Mouse (Mus musculus): ENCODE data around the gene Syn3.
"Not testable (repeated sequence)": the region's sequence is repeated elsewhere in the genome, so short reads cannot be mapped to it uniquely, and the experiment has no call there.

Gene Syn3

DNA sequence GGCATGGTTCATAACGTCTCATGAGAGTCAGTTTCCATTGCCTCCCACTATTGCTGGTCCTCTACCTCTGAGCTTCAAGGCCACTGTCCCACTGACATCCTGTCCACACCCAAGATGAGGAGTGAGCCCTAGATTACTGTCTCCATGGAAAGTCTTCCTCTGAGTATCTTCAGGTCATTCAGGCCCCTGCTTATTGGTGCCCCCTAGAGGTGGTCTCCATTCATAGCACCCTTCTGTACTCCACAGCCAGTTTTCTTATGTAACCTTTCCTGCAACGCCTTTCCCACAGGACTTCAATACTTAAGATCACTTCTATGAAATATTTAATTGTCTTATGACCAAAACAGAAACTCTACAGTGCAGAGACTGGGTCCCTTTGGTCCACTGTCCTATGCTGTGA lies 80.4 kb downstream of the Syn3 start:
- peak; percentile 22 for DNase-seq (ENCODE audit: low spot score)

DNA sequence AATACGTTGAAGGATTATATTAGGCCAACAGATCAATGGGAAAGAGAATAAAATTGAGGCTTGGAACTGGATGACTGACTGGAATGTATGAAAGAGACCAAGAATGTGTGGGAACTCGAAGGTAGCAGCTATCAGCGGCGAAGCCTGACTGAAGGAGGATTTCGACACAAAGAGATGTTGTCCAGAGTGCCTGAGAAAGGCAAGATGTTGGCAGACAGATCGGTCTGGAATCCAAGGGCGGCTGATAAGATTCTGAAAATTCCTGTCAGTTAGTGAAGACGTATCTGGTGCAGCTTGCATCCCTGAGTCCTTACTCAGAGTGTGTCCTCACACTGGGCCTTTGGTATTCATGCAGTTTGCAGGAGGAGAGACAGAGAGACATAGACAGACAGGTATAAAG lies 81.9 kb downstream of the Syn3 start:
- no peak for DNase-seq (ENCODE audit: low spot score)

DNA sequence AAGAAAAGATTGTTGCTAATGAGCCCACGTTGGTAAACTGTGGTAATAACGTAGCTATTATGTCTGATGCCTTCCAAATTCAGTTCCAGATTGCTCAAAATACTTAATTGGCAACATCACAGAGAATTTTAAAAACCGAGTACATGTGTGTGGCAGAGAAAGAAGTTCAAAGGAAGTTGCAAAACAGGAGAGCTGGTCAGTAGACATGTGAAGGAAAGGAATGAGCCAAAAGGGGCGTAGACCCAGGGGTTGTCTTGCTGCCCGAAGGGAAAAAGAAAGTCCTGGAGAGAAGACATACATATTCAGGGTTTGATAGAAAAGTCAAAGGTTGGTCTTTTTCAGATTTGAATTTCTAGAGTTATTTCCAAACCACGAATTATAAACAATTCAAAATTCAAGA lies 87.8 kb downstream of the Syn3 start:
- no peak for DNase-seq (ENCODE audit: low spot score)

DNA sequence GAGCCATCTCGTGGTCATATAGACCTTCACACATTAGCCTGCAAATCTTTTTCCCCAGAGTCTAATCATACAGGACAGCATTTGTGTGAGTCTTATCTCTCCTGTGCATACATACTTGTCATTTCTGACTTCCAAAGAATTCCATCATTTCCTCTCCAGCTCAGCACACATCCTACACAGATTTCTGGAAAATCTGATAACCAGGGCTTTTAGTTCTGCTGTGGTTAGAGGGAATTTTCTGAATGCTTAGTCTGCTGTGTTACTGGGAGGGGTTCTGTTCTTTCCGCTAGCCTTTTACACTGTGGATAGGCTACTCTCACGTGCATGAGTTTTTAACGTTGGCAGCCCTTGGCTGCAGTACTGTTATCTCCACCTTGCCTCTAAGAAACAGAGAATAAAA lies 91.7 kb downstream of the Syn3 start:
- no peak for DNase-seq (ENCODE audit: low spot score)

DNA sequence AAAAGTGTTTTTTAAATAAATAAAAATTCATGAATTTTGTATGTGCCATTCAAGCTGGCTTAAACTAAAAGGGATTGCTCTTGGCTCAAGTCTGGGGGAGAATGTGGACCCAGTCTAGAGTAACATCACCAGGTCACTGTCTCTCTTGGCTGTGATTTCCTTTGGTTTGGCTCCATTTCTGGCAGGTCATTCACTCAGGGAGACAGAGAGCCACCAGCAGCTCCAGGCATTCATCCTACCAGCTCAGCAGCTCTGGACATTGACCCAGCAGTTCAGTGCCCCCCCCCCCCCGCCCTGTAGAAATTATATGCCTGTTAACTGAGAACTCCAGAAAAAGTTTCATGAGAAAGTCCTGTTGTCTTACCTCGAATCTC lies 100.4 kb downstream of the Syn3 start:
- no peak for DNase-seq (ENCODE audit: low spot score)

DNA sequence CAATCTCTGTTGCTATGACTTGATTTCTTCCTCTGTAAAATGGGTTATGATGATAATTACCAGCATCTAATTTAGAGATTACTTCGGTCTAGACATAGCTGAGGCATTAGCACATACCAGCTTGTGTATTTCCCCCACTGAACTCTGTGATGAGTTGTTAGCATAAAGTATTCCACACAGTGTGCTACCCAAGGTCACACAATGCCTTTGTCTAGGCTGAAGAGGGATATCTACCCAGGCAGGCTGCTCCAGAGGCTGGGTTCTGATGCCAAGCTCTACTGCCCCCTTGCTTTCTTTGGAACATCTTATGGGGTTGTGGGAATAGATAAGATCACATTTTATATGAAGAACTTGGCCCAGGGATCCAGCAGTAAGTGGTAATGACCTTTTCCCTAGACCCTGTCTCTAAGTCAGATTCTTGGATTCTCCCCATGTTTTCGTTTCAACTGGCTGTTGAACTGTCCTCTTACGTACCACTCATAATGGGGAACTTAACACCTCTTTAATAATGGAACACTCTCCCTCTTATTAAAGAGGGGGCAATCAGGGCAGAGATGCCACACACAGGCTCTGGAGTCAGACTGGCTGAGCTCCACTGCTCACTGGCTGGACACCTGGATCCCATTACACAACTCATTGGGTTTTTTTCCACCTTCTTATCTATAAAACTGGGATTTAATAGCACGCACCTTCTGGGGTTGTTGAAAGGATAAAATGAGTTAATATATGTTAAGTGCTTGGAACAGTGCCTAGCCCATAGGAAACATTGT lies 100.9 kb downstream of the Syn3 start:
- DNase-seq (ENCODE audit: low spot score): no peak

DNA sequence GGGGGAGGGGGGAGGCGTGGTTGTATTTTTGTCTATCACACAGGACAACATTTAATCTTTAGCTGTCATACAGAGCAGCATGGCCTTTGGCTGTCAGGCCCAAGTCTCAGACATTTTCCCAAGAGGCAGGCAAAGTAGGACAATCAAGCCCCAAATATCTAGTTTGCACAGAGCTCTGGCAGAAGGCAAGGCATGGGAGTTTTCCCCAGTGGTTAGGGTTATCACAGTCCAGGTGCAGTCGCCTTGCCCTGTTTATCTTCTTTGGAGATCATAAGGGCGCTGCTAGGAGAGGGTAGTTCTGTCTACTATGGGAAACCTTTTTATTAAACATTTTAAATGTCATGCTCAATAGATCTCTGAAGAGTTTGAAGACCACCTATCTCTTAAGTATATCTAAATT lies 106.3 kb downstream of the Syn3 start:
- DNase-seq (ENCODE audit: low spot score): no peak

DNA sequence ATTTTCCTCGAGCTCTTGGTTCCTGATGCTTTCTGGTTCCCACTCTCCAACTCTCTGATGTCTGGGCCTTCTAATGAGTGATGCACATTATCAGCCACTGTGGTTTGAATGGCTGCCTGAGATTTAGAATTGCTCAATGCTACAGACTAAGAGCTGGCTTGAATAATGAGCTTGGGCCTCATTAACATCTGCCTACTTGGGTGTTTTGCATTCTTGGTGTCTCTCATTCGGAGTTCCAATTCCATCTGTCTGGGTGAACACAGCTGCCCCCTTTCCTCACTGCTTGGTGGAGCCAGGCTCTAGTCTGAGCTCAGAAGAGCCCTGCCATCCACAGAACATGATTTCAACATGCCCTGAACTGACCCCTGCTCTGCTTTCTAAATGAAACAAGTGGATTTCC lies 108.8 kb downstream of the Syn3 start:
- DNase-seq (ENCODE audit: low spot score): peak; percentile 69

DNA sequence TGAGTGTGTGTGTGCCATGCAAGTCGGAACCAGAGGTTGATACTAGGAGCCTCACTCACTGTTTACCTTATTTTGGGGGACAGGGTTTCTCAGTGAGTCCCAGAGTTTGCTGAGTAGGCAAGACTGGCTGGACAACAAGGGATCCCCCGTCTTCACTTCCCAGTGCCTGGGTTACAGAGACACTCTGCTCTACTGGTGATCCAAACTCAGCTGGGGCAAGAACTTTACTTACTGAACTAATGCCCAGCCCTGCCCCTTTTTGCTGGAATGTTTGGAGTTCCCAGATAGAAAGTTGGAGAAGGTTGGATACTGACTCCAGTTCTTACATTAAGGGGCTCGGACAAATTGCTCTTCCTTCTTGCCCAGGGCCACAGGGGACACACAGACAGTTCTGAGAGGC lies 109.3 kb downstream of the Syn3 start:
- peak; percentile 28 for DNase-seq (ENCODE audit: low spot score)

DNA sequence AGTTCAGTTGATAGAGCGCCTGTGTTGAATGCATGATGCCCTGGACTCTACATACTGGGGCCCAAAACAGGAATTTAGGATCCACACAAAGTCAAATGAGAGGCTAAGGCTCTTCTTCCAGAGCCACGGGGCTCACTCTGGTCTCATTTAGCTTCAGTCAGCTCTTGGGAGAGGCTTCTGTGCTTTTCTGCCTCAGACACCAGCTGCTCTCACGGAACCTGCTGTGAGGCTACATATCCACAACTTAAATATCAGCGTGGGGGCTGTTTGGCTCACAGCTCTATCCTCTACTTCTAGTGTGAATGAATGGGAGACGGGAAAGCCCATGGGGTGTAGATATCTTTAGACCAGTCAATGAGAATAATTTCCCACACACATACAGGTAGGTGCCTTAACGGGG lies 109.9 kb downstream of the Syn3 start:
- DNase-seq (ENCODE audit: low spot score): no peak

DNA sequence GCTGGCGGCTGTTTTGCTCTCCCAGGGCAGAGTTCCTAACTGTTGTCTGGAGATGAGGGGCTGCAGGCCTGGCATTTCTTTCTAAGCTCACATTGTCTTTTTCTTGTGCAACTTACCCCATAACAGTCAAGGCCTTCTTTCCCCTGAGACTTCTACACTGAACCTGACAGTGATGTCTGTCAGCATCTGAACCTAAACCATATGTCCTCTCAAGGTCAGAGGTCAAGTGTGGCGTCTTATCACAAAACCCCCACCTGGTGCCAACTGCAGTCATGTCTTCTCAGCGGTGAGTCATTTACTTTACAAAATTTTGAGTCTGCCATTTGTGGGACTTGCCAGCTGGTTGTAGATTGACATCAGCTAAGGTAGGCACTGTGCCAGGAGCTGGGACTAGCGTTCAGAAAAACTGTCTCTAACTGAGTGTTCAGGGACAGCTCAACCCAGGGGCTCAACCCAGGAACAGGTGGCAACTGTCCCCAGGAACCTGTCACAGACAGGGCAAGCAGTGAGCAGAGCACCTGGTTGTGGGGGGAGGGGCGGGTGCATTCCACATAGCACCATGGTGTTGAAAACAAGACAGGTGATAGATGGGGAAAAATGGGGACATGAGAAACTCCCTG lies 110.8 kb downstream of the Syn3 start:
- peak; percentile 68 for DNase-seq (ENCODE audit: low spot score)

DNA sequence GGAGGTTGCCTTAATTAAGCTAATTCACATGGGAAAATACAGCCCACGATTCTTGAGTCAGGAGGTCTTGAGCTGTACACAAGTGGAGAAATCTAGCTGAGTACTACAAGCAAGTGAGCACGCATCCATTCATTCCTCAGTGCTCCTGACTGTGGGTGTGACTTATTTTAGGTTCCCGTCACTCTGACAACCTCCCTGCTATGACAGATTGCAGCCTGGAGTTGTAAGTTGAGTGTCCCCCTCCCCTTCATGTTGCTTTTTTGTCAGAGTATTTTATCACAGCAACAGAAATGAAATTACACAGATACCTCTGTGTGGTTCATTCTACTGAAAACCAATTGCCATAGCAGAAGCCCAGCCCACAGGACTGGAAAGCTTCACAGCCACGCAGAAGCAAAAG lies 112.5 kb downstream of the Syn3 start:
- no peak for DNase-seq (ENCODE audit: low spot score)

DNA sequence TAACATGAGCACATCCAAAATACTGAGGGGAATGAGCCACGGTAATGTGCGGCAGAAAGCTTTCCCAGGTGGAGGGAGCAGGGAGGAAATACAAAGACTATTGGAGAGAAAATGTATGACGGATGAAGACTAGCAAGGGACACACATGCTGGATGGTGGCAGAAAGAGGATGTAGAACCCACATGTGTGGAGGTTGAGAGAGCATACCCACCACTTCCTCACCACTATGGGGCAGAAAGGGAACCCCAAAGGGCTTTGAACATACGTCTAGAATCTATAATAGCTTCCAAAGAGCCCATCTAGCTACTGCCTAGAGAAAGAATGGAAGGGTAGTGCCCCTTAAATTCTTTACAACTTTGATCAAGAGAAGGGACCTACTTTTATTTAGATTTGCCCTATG lies 113.0 kb downstream of the Syn3 start:
- DNase-seq (ENCODE audit: low spot score): no peak

DNA sequence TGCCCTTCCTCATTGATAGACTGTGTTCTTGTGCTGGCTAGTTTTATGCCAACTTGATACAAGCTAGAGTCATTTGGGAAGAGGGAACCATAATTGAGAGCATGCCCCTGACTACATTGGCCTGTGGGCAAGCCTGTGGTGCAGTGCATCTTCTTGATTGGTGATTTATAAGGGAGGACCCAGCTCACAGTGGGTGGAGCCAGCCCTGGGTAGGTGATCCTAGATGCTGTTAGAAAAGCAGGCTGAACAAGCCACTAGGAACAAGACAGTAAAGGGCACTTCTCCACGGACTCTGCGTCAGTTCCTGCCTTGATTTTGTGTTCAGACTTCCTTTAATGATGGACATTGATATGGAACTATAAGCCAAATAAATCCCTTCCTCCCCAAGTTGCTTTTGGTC lies 114.0 kb downstream of the Syn3 start:
- no peak for DNase-seq (ENCODE audit: low spot score)

DNA sequence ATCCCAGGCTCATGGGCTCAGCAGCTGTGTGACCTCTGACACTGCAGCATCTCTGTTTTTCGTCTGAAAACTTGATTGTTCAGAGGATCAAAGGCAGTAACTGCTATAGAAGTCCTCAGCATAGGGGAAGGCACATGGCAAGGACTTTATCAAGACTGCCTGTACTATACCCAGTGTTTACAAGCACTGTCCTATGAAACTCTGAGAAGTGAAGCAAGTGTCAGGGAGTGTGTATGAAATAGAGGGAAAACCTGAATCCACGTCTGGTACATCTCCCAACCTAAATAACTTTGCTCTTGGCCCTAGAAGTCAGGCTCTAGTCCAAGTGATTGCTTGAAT lies 116.8 kb downstream of the Syn3 start:
- no peak for DNase-seq (ENCODE audit: low spot score)

DNA sequence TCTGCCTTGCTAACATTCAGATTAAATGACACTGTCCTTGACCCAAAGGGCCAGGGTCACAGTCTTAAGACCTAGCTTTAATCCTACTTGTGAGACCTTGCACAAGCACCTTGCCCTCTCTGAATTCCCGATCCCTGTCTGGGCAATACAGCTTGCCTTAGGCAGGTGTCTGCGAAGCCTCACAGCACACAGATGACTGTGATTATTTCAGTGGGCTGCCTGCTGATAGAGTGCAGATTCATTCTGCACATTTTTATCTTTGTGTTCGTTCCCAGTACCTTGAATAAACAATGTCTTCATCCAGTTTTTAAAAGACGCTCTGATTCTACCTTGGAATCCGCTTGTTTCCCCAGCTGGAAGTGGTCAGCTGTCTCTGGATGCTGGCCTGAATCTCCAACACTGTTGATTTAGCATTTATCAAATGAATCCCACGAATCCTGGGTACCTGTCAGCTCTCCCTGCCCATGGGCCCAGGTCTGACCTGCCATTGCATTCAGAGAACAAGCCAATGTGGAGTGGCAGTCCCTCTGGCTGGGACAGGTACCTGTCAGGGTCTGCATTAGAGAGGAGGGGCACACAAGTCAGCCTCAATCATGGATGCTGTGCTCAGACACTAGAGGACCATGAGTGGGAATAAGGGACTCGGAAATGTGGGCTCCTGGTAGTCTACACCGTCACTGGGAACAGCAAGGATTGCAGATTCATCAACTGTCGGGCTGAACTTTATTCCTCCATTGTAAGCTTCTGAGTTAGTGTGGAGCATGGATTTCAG lies 117.4 kb downstream of the Syn3 start:
- no peak for DNase-seq (ENCODE audit: low spot score)

DNA sequence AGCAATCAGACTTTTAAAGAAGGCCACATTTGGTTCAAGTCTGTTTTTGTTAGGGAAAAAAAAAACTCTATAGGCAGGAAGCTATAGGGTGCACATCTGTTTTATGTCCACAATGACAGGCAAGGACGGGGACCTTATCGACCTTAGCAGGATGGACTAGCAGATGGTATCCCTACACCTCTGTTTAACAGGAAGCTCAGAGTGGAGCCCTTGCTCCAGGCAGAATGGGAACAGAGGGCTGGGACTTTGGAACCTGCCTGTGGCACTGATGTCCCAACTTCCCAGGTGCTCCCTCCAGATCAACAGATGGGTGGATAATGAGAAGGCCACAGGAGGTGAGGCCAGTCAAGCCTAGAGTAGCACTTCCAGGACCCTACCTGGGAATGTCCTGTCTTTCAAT lies 118.1 kb downstream of the Syn3 start:
- DNase-seq (ENCODE audit: low spot score): no peak

DNA sequence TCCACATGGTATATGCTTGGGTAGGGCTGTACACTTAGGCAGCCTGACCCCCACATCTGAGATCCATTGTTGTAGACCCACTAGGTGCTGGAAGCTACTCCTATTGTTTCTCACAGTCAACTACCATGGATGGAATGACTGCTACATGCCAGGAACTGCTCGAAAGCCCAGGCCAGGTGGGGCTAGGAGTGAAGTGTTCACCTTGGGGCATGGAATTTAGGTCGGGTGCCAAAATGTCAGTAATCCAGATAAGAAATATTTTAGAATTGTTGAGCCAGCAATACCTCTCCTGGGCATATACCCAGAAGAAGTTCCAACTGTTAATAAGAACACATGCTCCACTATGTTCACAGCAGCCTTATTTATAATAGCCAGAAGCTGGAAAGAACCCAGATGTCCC lies 119.9 kb downstream of the Syn3 start:
- DNase-seq (ENCODE audit: low spot score): not testable (repeated sequence)

DNA sequence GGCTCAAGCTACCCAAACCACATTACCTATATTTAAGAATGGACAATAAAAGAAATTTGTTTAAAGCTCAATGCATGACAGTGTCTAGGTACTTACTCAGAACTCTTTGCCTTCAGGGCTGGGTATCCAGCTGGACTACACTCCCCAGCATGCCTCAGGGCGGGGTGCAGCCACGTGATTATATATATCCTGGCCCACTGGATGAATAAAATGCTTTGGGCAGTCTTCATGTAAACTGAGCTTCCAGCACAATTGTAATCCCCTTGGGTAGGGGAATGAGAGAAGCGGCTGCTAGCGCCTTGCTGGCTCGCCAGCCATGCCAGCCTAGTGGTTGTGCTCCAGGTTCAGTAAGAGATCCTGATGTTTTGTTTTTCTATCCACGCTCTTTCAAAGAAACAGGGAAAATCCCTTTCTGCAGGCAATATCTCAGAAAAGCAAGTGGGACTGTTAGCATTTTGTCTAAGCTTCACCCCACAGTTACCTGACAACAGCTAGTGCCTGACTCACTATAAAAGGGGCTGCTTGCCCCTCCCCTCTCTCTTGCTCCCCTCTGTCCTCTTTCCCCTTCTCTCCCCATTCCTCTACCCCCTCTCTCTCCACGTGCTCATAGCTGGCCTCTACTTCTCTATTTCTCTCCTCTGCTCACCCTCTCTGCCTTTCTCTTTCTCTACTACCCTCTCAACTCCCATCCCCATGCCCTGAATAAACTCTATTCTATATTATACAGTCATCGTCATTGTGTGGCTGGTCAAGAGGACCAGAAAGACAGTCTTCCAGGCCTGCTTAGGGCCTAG lies 122.1 kb downstream of the Syn3 start:
- DNase-seq (ENCODE audit: low spot score): no peak

DNA sequence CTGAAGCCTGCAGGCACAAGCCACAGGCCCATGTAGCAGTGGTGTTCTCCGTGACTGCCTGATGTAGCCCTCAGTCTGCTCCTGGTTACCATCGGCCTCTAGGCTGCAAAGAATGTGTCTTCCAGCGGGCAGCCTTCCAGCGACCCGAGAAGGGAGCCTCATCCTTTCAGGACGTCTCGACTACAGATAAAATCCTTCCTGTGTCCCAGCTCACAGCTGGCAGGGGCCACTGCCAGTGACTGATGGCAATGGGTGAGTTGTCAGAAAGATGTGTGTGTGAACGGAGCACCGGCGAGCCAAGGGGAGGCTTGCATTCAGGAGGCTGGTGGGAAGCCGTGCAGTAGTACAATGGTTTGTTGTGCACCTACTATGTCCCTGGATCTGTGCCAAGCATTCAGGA lies 122.8 kb downstream of the Syn3 start:
- no peak for DNase-seq (ENCODE audit: low spot score)

DNA sequence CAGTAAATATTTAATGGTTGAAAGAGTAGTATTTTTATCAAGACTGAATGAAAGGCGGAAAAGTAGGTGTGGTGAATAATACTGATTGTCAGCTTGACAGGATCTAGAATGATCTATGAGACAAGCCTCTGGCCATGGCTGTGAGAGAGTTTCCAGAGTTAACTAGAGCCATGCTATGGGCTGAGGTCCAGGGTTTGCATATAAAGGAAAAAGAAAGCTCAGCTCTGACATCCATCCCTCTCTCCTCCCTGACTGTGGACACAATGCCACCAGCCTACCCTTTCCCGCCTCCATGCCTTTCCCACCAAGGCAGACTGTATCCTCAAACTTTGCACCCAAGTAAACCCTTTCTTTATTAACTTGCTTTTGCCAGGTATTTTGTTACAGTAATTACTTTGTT lies 124.6 kb downstream of the Syn3 start:
- peak; percentile 15 for DNase-seq (ENCODE audit: low spot score)

DNA sequence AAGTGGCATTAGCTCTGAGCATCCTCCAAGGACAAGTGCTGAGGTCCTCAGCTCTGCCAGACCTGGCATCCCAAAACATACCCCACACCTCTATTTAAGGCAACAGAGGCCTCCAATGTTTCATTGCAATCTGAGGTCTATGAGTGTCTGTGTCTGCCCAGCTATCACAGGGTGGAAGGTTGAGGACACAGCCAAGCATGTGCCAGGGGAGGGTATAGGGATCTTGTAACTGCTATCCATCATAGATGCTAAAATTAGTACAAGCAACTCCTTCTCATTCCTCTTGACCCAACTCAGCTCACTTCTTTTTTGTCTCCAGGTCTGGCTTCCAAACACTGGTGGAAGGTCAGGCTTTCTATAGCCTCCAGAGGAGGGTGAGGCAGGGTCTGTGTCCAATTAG lies 127.1 kb downstream of the Syn3 start:
- no peak for DNase-seq (ENCODE audit: low spot score)

DNA sequence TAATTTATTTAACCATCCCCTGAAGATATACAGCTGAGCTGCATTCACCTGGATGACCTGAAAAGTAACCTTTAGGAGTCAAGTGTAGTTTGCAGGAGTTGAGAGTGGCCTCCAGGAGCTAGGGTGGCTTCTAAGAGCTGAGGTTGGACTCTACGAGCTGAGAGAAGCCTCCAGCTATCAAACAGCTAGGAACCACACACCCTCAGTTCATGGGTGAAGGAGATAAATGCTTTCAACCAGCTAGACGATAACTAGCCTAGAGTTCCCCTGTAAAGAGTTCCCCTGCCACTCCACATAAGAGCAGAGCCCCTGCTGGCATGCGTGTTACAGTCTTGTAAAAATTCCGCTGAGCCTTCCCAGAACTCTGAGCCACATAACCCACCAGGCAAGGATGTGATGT lies 129.3 kb downstream of the Syn3 start:
- no peak for DNase-seq (ENCODE audit: low spot score)

All from adipocyte (in vitro differentiated cells).